34 mouse cellular contexts compared by ENCODE assay signal in genomic region chr5:113748556-113749331, GRCm38 (mm10). TPM values are rescaled to one million over a fixed set of nuclear protein-coding genes. Genes with fewer than 3 reads are reported as not detected.
DNase-seq lines count a peak whose midpoint lies in the region; ATAC-seq and TF ChIP-seq lines count a peak whose summit lies in the region.
"Had no signal": no experiment of that assay in that cellular context is flagged by ENCODE, and none has a peak within 500 bp of the region (broad histone marks: within the 10 kb centered on the region; RNA-seq: fewer than 3 reads in every experiment).

No protein-coding gene starts in this region.

- no peak for TF ChIP-seq RAD21 in MEL (IDR thresholded peaks at IDR 0.05; ENCODE audit: low read depth, low read length)

- H3K4me3 ChIP-seq in left cerebral cortex, adult 2 months, result no peak overlapping the region
- no peak overlapping the region for H3K4me3 ChIP-seq in MEL (ENCODE audit: control insufficient read depth in 1 of 2, insufficient read depth in 1 of 2, low read depth in 2 of 2, low read length in 2 of 2)
- H3K4me3 ChIP-seq: forebrain, embryonic 10.5 days; forebrain, embryonic 13.5 days; heart, adult 2 months; heart, embryonic 10.5 days; heart, embryonic 13.5 days; hindbrain, embryonic 15.5 days; intestine, embryonic 15.5 days had no signal

- H3K27ac ChIP-seq in left cerebral cortex, adult 2 months, result no peak overlapping the region
- H3K27ac ChIP-seq in MEL (ENCODE audit: control insufficient read depth, low read depth, low read length), result no peak overlapping the region
- H3K27ac ChIP-seq: forebrain, embryonic 10.5 days; forebrain, embryonic 13.5 days; heart, adult 2 months; heart, embryonic 10.5 days; heart, embryonic 13.5 days; hindbrain, embryonic 15.5 days; intestine, embryonic 15.5 days had no signal

- no peaks in the 10 kb centered on the region for H3K4me1 ChIP-seq in MEL (ENCODE audit: control insufficient read depth in 1 of 2, insufficient read depth in 2 of 2, low read length in 2 of 2)
- H3K4me1 ChIP-seq: forebrain, embryonic 10.5 days; forebrain, embryonic 13.5 days; heart, embryonic 10.5 days; heart, embryonic 13.5 days; hindbrain, embryonic 15.5 days; intestine, embryonic 15.5 days had no signal

- no peak for TF ChIP-seq EP300 in MEL (IDR thresholded peaks at IDR 0.05; ENCODE audit: low read depth in 1 of 2, low read length in 2 of 2)

- no peaks in the 10 kb centered on the region for H3K27me3 ChIP-seq in MEL (ENCODE audit: control insufficient read depth in 1 of 2, insufficient read depth in 2 of 2, low read length in 2 of 2)
- H3K27me3 ChIP-seq: forebrain, embryonic 13.5 days; heart, embryonic 13.5 days; hindbrain, embryonic 15.5 days; intestine, embryonic 15.5 days had no signal

- peaks cover 0 to 11% of the 10 kb centered on the region in 2 experiments; a peak in 2 of 4 replicates for H3K36me3 ChIP-seq in MEL (ENCODE audit: control insufficient read depth in 1 of 2, insufficient read depth in 2 of 2, low read length in 2 of 2)

- no peaks in the 10 kb centered on the region for H3K9me3 ChIP-seq in MEL (replicated peaks; ENCODE audit: insufficient read depth, low read length)
- H3K9me3 ChIP-seq: forebrain, embryonic 10.5 days; forebrain, embryonic 13.5 days; G1E; heart, embryonic 10.5 days; heart, embryonic 13.5 days; hindbrain, embryonic 15.5 days; intestine, embryonic 15.5 days had no signal

- no peaks in the 10 kb centered on the region for H3K79me2 ChIP-seq in MEL (ENCODE audit: control insufficient read depth, insufficient read depth, low read length, poor library complexity)

- peak; percentile 85 to 90 for DNase-seq in cerebellum, postnatal 10 days
- no peak for DNase-seq in cerebellum, adult 9-10 months
- peak; percentile 33 to 48 for DNase-seq in cerebellum, postnatal 36 days
- peak; percentile 66 for DNase-seq in left cerebral cortex, postnatal 4 days
- DNase-seq in left cerebral cortex, adult 2 months (ENCODE audit: extremely low spot score in 1 of 2, low spot score in 2 of 2), result no peak
- no peak for DNase-seq in MEL (ENCODE audit: low read depth, low spot score)
- DNase-seq: adrenal gland, adult 2 months; adrenal gland, postnatal 14 days; gastrocnemius, postnatal 10 days; gastrocnemius, postnatal 36 days; heart, adult 2 months; heart, postnatal 14 days; heart, postnatal 4 days; kidney, adult 11 months; kidney, adult 8-10 months had no signal

- TF ChIP-seq CTCF in left cerebral cortex, adult 2 months (IDR thresholded peaks at IDR 0.05), result no peak
- no peak for TF ChIP-seq CTCF in MEL (IDR thresholded peaks at IDR 0.05 in 2 of 3, conservative IDR thresholded peaks at IDR 0.05 in 1 of 3; ENCODE audit: control insufficient read depth in 1 of 3, insufficient read depth in 1 of 3, low read depth in 2 of 3, low read length in 3 of 3, poor library complexity in 1 of 3, severe bottlenecking in 1 of 3)

- no peak overlapping the region for H3K9ac ChIP-seq in MEL (ENCODE audit: control insufficient read depth, low read depth, low read length, poor library complexity, severe bottlenecking)
- H3K9ac ChIP-seq: forebrain, embryonic 13.5 days; heart, embryonic 13.5 days; hindbrain, embryonic 15.5 days; intestine, embryonic 15.5 days had no signal

- no peak for ATAC-seq in cerebellum, adult (ENCODE audit: insufficient number of reproducible peaks, low FRiP score, low TSS enrichment)
- no peak for ATAC-seq in megakaryocyte-erythroid progenitor cell, adult 5-6 weeks (replicated peaks; ENCODE audit: low FRiP score, low TSS enrichment, poor library complexity, severe bottlenecking)
- ATAC-seq: CD4-positive, CD25-positive, alpha-beta regulatory T cell, adult 4 months; forebrain, embryonic 13.5 days; forebrain, embryonic 16.5 days; intestine, embryonic 15.5 days had no signal

- intact Hi-C loops in left cerebral cortex, postnatal 4 days (cut with DNase I), result no loop called here
- intact Hi-C loops in left cerebral cortex, adult 2 months (cut with DNase I), result no loop called here

- no peak for TF ChIP-seq POLR2A in MEL (IDR thresholded peaks at IDR 0.05; ENCODE audit: control insufficient read depth in 1 of 2, insufficient read depth in 1 of 2, low read depth in 1 of 2, low read length in 2 of 2, poor library complexity in 1 of 2)

TF ChIP-seq in MEL, 35 proteins besides CTCF, POLR2A, EP300 and RAD21:
- no peak for TF ChIP-seq TCF12 (IDR thresholded peaks at IDR 0.05; ENCODE audit: low read depth, low read length)
- no peak for TF ChIP-seq ELF1 (IDR thresholded peaks at IDR 0.05; ENCODE audit: low read depth, low read length)
- peak; percentile 62; the same call in 1 of the 2 replicates for TF ChIP-seq MAFK (IDR thresholded peaks at IDR 0.05; ENCODE audit: borderline replicate concordance, low read depth, low read length)

RNA-seq across cellular contexts. Expression of gene Ficd, which starts 13.1 kb away (rescaled TPM):
- total RNA-seq in left cerebral cortex, postnatal 4 days (2021), result 1 to 10 TPM; 5.7 to 7.8 TPM
- total RNA-seq in left cerebral cortex, adult 2 months (2021), result 10 to 100 TPM; 11.1 to 11.3 TPM
- total RNA-seq in MEL (2012; rRNA removed), result 1.8 and 2.5 TPM in 2 replicates
- 1 to 10 TPM in 1 of 2 experiments, not detected in 1; 2.7 TPM for polyA plus RNA-seq in MEL (2012; ENCODE audit: insufficient read depth in 1 of 2, insufficient read length in 2 of 2, low read depth in 1 of 2, low replicate concordance in 2 of 2, missing spikeins in 1 of 2)
- 1.6 and 2.0 TPM in 2 replicates for total RNA-seq in megakaryocyte-erythroid progenitor cell, adult 5-6 weeks (2014; fragmentation: Nextera tagmentation)
- 0.23 and 0.80 TPM in 2 replicates for total RNA-seq in megakaryocyte-erythroid progenitor cell, adult 5-6 weeks (2017)

RNA-seq across cellular contexts. Expression of gene Sart3, which starts 23.6 kb away (rescaled TPM):
- 10 to 100 TPM; 46.8 to 50.1 TPM for total RNA-seq in left cerebral cortex, postnatal 4 days (2021)
- 10 to 100 TPM; 41.8 to 47.3 TPM for total RNA-seq in left cerebral cortex, adult 2 months (2021)
- total RNA-seq in MEL (2012; rRNA removed), result 38.5 and 41.4 TPM in 2 replicates
- 10 to 100 TPM in 1 of 2 experiments, not detected in 1; 74.4 TPM for polyA plus RNA-seq in MEL (2012; ENCODE audit: insufficient read depth in 1 of 2, insufficient read length in 2 of 2, low read depth in 1 of 2, low replicate concordance in 2 of 2, missing spikeins in 1 of 2)
- 46.6 and 48.1 TPM in 2 replicates for total RNA-seq in megakaryocyte-erythroid progenitor cell, adult 5-6 weeks (2014; fragmentation: Nextera tagmentation)
- total RNA-seq in megakaryocyte-erythroid progenitor cell, adult 5-6 weeks (2017), result 38.6 and 45.5 TPM in 2 replicates

RNA-seq across cellular contexts. Expression of gene Iscu, which starts 23.8 kb away (rescaled TPM):
- total RNA-seq in left cerebral cortex, postnatal 4 days (2021), result 10 to 100 TPM; 39.9 to 43.0 TPM
- 100 to 1,000 TPM; 125 to 128 TPM for total RNA-seq in left cerebral cortex, adult 2 months (2021)
- 84.1 and 95.7 TPM in 2 replicates for total RNA-seq in MEL (2012; rRNA removed)
- 100 to 1,000 TPM in 1 of 2 experiments, not detected in 1; 150 TPM for polyA plus RNA-seq in MEL (2012; ENCODE audit: insufficient read depth in 1 of 2, insufficient read length in 2 of 2, low read depth in 1 of 2, low replicate concordance in 2 of 2, missing spikeins in 1 of 2)
- 80.5 and 81.0 TPM in 2 replicates for total RNA-seq in megakaryocyte-erythroid progenitor cell, adult 5-6 weeks (2014; fragmentation: Nextera tagmentation)
- 63.1 and 68.9 TPM in 2 replicates for total RNA-seq in megakaryocyte-erythroid progenitor cell, adult 5-6 weeks (2017)

RNA-seq across cellular contexts. Expression of gene 1700069L16Rik, which starts 24.2 kb away (rescaled TPM):
- not detected for total RNA-seq in left cerebral cortex, postnatal 4 days (2021)
- not detected for total RNA-seq in left cerebral cortex, adult 2 months (2021)
- not detected in 2 replicates for total RNA-seq in MEL (2012; rRNA removed)
- polyA plus RNA-seq in MEL (2012; ENCODE audit: insufficient read depth in 1 of 2, insufficient read length in 2 of 2, low read depth in 1 of 2, low replicate concordance in 2 of 2, missing spikeins in 1 of 2), result not detected
- not detected in 2 replicates for total RNA-seq in megakaryocyte-erythroid progenitor cell, adult 5-6 weeks (2014; fragmentation: Nextera tagmentation)
- total RNA-seq in megakaryocyte-erythroid progenitor cell, adult 5-6 weeks (2017), result not detected in 2 replicates
- total RNA-seq: adrenal gland, adult 2 months; adrenal gland, postnatal 14 days; adrenal gland, postnatal 4 days; common myeloid progenitor, adult 5-6 weeks; G1E; gastrocnemius, adult 18-20 months; gastrocnemius, postnatal 10 days; gastrocnemius, postnatal 36 days; granulocyte monocyte progenitor cell, adult 5-6 weeks; heart, adult 2 months; heart, postnatal 14 days; heart, postnatal 4 days had no signal
- polyA plus RNA-seq: adrenal gland, adult 2 months; C2C12; CD4-positive, CD25-positive, alpha-beta regulatory T cell, adult 4 months; embryonic facial prominence, embryonic 14.5 days; forebrain, embryonic 10.5 days; forebrain, embryonic 13.5 days; forebrain, embryonic 16.5 days; G1E; heart, adult 2 months; heart, embryonic 10.5 days; heart, embryonic 13.5 days; heart, embryonic 16.5 days; hindbrain, embryonic 11.5 days; hindbrain, embryonic 15.5 days; intestine, embryonic 15.5 days had no signal

RNA-seq across cellular contexts. Expression of gene Tmem119, which starts 51.6 kb away (rescaled TPM):
- total RNA-seq in left cerebral cortex, postnatal 4 days (2021), result 1 to 10 TPM; 3.3 to 4.6 TPM
- total RNA-seq in left cerebral cortex, adult 2 months (2021), result 10 to 100 TPM; 21.0 to 25.3 TPM
- total RNA-seq in MEL (2012; rRNA removed), result not detected in 2 replicates
- under 1 TPM in 1 of 2 experiments, not detected in 1; 0.13 TPM for polyA plus RNA-seq in MEL (2012; ENCODE audit: insufficient read depth in 1 of 2, insufficient read length in 2 of 2, low read depth in 1 of 2, low replicate concordance in 2 of 2, missing spikeins in 1 of 2)
- 0.46 TPM in 1 of 2 replicates, not detected in the other for total RNA-seq in megakaryocyte-erythroid progenitor cell, adult 5-6 weeks (2014; fragmentation: Nextera tagmentation)
- not detected in 2 replicates for total RNA-seq in megakaryocyte-erythroid progenitor cell, adult 5-6 weeks (2017)
- polyA plus RNA-seq: CD4-positive, CD25-positive, alpha-beta regulatory T cell, adult 4 months had no signal

Comparison
In these comparisons a context has a peak if more than half of its experiments do, and no peak if none do; other contexts are left out.
1. DNase-seq: peak in cerebellum, postnatal 10 days (2 of 2), cerebellum, postnatal 36 days (2 of 2) and left cerebral cortex, postnatal 4 days (single experiment); none in cerebellum, adult 9-10 months (single experiment), left cerebral cortex, adult 2 months (0 of 2) and MEL (single experiment).